Mouse (Mus musculus) cerebellum, adult 11-12 months (tissue): Measurements from ENCODE around the gene Dars.

Experiments used
- DNase-seq: peaks from one replicate; pipeline ENCODE4 v3.0.0; 2022

Gene Dars

GRCm38 (mm10) chr1:128411141-128411540, 6.0 kb downstream of the Dars start:
- no peak for DNase-seq

GRCm38 (mm10) chr1:128406846-128407245, 10.3 kb downstream of the Dars start:
- DNase-seq: no peak

- DNase-seq: no peak
These were observed 11.5 kb downstream of the Dars start for GRCm38 (mm10) chr1:128405675-128406074.

GRCm38 (mm10) chr1:128405041-128405481, 12.1 kb downstream of the Dars start:
- DNase-seq: no peak

GRCm38 (mm10) chr1:128400926-128401325, 16.2 kb downstream of the Dars start:
- DNase-seq: no peak

GRCm38 (mm10) chr1:128399941-128400915, 16.9 kb downstream of the Dars start:
- no peak for DNase-seq

GRCm38 (mm10) chr1:128398738-128399445, 18.3 kb downstream of the Dars start:
- no peak for DNase-seq

GRCm38 (mm10) chr1:128394657-128395056, 22.5 kb downstream of the Dars start:
- DNase-seq: no peak

GRCm38 (mm10) chr1:128392382-128392781, 24.8 kb downstream of the Dars start:
- DNase-seq: no peak

- DNase-seq: no peak
These were observed 30.7 kb downstream of the Dars start for GRCm38 (mm10) chr1:128386487-128386886.

GRCm38 (mm10) chr1:128376841-128377240, 40.3 kb downstream of the Dars start:
- no peak for DNase-seq

- DNase-seq: no peak
These were observed 44.9 kb downstream of the Dars start for GRCm38 (mm10) chr1:128372143-128372860.

- no peak for DNase-seq
These were observed 48.3 kb downstream of the Dars start for GRCm38 (mm10) chr1:128368732-128369441.

- peak; percentile 70 for DNase-seq
These were observed 56.6 kb downstream of the Dars start for GRCm38 (mm10) chr1:128360601-128361000.

- peak; percentile 91 for DNase-seq
These were observed 57.4 kb downstream of the Dars start, which contains the start of gene Mcm6 for GRCm38 (mm10) chr1:128359554-128360376. Gene Mcm6, minus strand, starts transcription at chr1:128359664.

GRCm38 (mm10) chr1:128358916-128359553, 58.1 kb downstream of the Dars start:
- no peak for DNase-seq

- DNase-seq: no peak
These were observed 58.9 kb downstream of the Dars start for GRCm38 (mm10) chr1:128358276-128358675.

- no peak for DNase-seq
These were observed 59.7 kb downstream of the Dars start for GRCm38 (mm10) chr1:128357452-128357851.

GRCm38 (mm10) chr1:128353092-128353491, 64.1 kb downstream of the Dars start:
- DNase-seq: no peak

- no peak for DNase-seq
These were observed 72.9 kb downstream of the Dars start for GRCm38 (mm10) chr1:128344232-128344631.
